Mouse (Mus musculus) intestine, embryonic 15.5 days (tissue): ENCODE data around the gene Ppp1r14c. TPM values are rescaled to one million over a fixed set of nuclear protein-coding genes. Genes with fewer than 3 reads are reported as not detected.

ENCODE experiments used
- ATAC-seq: fragments of 200-750 bp; cut with Nextera tagmentation; 2 replicates; pipeline ENCODE4 v1.8.0; 2017; ENCODE audit warnings: moderate TSS enrichment, moderate library complexity
- H3K27ac ChIP-seq: fragments of 300-500 bp; sonication (generic); 2 replicates; pipeline ENCODE4 v1.5.1; 2015; ENCODE audit warnings: mild to moderate bottlenecking, inconsistent platforms
- H3K27me3 ChIP-seq: fragments of 300-500 bp; sonication (generic); replicated peaks from 2 replicates; pipeline ENCODE4 v1.6.1; 2015; ENCODE audit warnings: inconsistent platforms
- H3K36me3 ChIP-seq: fragments of 300-500 bp; sonication (generic); 2 replicates; pipeline ENCODE4 v1.6.1; 2015; ENCODE audit warnings: inconsistent platforms
- H3K4me1 ChIP-seq: fragments of 300-500 bp; sonication (generic); replicated peaks from 2 replicates; pipeline ENCODE4 v1.6.1; 2015; ENCODE audit warnings: inconsistent platforms
- H3K4me2 ChIP-seq: fragments of 300-500 bp; sonication (generic); replicated peaks from 2 replicates; pipeline ENCODE4 v1.6.1; 2015; ENCODE audit warnings: mild to moderate bottlenecking, inconsistent platforms
- H3K4me3 ChIP-seq: fragments of 300-500 bp; sonication (generic); replicated peaks from 2 replicates; pipeline ENCODE4 v1.5.1; 2015; ENCODE audit warnings: inconsistent platforms
- H3K9ac ChIP-seq: fragments of 300-500 bp; sonication (generic); 2 replicates; pipeline ENCODE4 v1.6.1; 2015; ENCODE audit warnings: inconsistent platforms
- H3K9me3 ChIP-seq: fragments of 300-500 bp; sonication (generic); 2 replicates; pipeline ENCODE4 v1.6.1; 2016; ENCODE audit warnings: inconsistent platforms
- WGBS: fragments of 180-500 bp; shearing (Covaris S2); methylation state at CpG from one replicate; pipeline ENCODE4 v1.1.7; 2015; 5-methylcytosine and 5-hydroxymethylcytosine counted together
- polyA plus RNA-seq: library from polyadenylated mRNA; unstranded; fragments of >200 nt; fragmentation: Nextera tagmentation; extraction: Ambion mirVana; gene quantifications from 2 replicates; pipeline ENCODE4 v1.2.1, GENCODE M21; 2015

Ppp1r14c gene
- polyA plus RNA-seq, 1 experiment from 2014 or later = 2.4 TPM

DNA sequence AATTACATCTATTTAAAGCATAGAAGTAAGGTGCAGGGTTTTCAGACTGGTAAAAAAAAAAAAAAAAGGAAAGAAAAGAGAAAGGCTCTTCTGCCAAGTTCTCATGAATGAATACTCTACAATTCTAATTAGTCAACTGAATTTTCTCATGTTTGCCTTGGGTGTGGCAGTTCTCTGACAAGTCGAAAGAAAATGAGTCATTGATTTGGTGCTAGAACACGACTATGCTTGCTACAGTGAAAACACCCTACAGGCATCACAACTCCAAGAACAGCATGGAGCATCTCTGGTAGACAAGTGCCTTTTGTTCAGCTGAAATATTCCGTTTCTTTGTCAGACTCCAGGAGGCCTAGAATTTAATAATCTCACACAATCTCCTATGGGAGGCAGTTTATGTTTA is 17.3 kb downstream of the Ppp1r14c start:
- no peak for ATAC-seq
- no peaks in the 10 kb centered on the region for H3K9me3 ChIP-seq
- no peak overlapping the region for H3K4me3 ChIP-seq
- 52% methylated on average over 3 of the region's 3 CpGs for WGBS
- H3K36me3 ChIP-seq = no peaks in the 10 kb centered on the region
- H3K9ac ChIP-seq = no peak overlapping the region
- no peak overlapping the region for H3K27ac ChIP-seq
- no peaks in the 10 kb centered on the region for H3K27me3 ChIP-seq
- no peaks in the 10 kb centered on the region for H3K4me1 ChIP-seq
- H3K4me2 ChIP-seq = no peak overlapping the region

DNA sequence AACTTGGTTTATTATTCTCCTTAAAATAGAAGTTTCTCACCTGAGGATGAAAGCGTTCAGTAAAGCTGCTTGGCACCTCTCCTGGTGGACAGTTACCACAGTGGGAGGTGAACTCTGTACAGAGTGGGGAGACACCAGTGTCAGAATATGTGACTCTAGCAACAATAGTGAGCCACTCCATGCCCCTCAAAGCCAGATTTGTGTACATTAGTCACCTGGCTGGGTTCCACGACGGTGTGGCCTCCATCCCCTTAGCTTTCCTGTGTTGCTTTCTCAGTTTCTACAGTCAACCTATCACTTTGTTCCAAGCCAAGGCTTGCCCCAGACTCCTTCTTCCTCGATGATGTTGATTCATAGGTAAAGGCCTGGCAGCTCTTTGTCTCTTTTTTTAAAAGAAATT is 26.4 kb downstream of the Ppp1r14c start:
- Histone ChIP-seq H3K4me1 (no peaks in the 10 kb centered on the region), H3K4me2 (no peak overlapping the region), H3K27me3 (no peaks in the 10 kb centered on the region), H3K36me3 (no peaks in the 10 kb centered on the region), H3K9ac (no peak overlapping the region), H3K4me3 (no peak overlapping the region), H3K27ac (no peak overlapping the region), H3K9me3 (no peaks in the 10 kb centered on the region)
- no peak for ATAC-seq
- WGBS = 75% methylated on average over 4 of the region's 4 CpGs

DNA sequence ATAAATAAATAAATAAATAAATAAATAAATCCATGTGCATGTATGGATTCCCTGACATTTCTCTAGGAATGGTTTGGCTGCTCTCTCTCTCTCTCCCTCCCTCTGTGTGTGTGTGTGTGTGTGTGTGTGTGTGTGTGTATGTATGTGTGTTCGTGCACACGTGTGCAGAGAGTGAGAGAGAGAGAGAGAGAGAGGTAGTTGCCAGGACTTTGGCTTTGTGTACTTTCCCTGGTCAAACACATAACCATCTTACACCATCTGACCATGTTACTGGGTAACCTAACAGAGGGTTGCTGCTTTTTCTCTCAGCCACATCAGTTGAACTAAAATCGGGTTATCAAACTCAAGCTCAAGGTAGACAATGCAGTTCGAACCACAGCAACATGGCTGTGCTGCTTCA is 27.7 kb downstream of the Ppp1r14c start:
- no peak overlapping the region for H3K4me3 ChIP-seq
- no peak overlapping the region for H3K4me2 ChIP-seq
- no peaks in the 10 kb centered on the region for H3K4me1 ChIP-seq
- 92% methylated on average over 4 of the region's 4 CpGs for WGBS
- ATAC-seq = no peak
- no peak overlapping the region for H3K9ac ChIP-seq
- no peaks in the 10 kb centered on the region for H3K27me3 ChIP-seq
- no peaks in the 10 kb centered on the region for H3K36me3 ChIP-seq
- H3K27ac ChIP-seq = no peak overlapping the region
- no peaks in the 10 kb centered on the region for H3K9me3 ChIP-seq

DNA sequence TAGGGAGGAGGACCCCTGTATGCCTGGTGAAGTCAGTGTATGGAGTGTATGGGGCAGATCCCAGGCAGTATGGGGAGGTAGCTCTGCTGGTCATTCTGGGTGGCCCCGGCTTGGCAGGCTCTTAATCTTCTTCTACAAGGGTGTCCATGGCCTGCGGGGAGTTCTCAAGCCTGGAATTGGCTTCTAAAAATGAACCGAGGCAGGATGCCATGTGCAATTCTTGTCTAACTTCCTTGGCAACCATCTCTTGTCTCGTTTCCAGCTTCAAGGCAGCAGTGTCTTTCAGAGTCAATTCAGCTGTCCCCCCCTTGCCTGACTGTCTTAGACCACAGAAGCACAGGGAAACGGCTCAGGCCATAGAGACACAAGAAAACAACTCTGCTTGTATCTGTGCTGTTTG is 28.3 kb downstream of the Ppp1r14c start:
- Histone ChIP-seq H3K36me3 (no peaks in the 10 kb centered on the region), H3K4me3 (no peak overlapping the region), H3K4me2 (no peak overlapping the region), H3K9ac (no peak overlapping the region), H3K9me3 (no peaks in the 10 kb centered on the region), H3K27me3 (no peaks in the 10 kb centered on the region), H3K27ac (no peak overlapping the region), H3K4me1 (no peaks in the 10 kb centered on the region)
- 69% methylated on average over 5 of the region's 5 CpGs for whole genome bisulfite sequencing
- no peak for ATAC-seq

DNA sequence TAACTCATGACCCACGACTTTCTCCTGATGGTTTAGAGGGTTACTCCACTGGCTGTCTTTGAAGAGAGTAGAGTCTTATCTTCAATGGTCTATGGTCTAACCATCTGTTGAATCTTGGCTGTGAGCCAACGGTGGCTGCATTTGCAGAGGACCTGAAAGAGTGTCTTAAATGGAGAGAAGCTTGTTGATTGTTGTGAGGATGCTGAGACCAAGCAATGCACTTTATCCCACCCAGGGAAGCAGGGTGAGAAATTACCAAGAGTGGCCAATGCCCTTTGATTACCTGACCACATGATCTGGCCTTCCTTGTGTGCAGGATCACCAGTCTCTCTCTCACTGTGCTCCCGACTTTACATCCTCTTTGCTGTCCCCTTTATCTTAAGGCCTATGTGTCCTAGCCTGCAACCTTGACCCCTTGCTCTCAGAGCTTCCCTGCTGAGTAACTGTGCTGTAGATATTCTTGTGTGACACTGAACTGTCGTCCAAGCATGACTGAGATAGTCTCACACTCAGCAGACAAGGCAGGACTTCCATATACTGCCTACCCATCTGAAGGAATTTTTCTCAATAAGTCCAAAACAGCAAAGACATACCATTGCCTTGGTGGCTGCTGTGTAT is 28.9 kb downstream of the Ppp1r14c start:
- H3K4me3 ChIP-seq = no peak overlapping the region
- no peaks in the 10 kb centered on the region for H3K36me3 ChIP-seq
- WGBS = 75% methylated on average over 4 of the region's 4 CpGs
- H3K4me2 ChIP-seq = no peak overlapping the region
- ATAC-seq = no peak
- H3K27me3 ChIP-seq = no peaks in the 10 kb centered on the region
- no peak overlapping the region for H3K27ac ChIP-seq
- no peaks in the 10 kb centered on the region for H3K4me1 ChIP-seq
- no peak overlapping the region for H3K9ac ChIP-seq
- H3K9me3 ChIP-seq = no peaks in the 10 kb centered on the region

DNA sequence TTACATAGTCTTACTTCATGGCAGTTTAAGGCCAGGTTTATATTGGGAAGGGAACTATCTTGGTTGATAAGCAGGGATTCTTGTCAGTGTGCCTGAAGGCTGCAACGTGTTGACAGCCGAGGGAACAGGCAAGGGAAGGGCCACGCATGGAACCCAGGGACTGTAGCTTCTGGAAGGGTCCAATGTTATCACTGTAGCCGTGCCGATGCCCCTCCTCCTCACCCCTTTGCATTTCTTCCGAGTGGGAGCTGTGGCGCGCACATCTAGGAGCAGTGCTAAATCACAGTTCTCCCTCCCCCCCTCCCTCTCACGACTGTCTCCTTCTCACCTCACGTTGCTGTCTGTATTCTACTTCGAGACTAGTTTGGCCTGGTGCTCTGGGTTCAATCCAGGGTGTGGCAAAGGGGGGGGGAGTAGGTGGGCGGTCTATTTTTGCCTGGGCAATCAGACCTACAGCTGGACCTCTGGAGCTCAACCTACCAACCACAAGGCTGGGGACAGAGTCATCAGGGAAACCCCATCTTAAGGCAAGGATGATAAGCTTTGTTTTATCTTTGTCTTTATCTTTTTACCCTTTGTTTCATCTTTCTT is 29.6 kb downstream of the Ppp1r14c start:
- 77% methylated on average over 12 of the region's 12 CpGs for WGBS
- no peak overlapping the region for H3K4me3 ChIP-seq
- H3K4me1 ChIP-seq = no peaks in the 10 kb centered on the region
- no peak overlapping the region for H3K27ac ChIP-seq
- no peaks in the 10 kb centered on the region for H3K36me3 ChIP-seq
- H3K27me3 ChIP-seq = no peaks in the 10 kb centered on the region
- H3K9ac ChIP-seq = no peak overlapping the region
- H3K9me3 ChIP-seq = no peaks in the 10 kb centered on the region
- ATAC-seq = no peak
- H3K4me2 ChIP-seq = no peak overlapping the region

DNA sequence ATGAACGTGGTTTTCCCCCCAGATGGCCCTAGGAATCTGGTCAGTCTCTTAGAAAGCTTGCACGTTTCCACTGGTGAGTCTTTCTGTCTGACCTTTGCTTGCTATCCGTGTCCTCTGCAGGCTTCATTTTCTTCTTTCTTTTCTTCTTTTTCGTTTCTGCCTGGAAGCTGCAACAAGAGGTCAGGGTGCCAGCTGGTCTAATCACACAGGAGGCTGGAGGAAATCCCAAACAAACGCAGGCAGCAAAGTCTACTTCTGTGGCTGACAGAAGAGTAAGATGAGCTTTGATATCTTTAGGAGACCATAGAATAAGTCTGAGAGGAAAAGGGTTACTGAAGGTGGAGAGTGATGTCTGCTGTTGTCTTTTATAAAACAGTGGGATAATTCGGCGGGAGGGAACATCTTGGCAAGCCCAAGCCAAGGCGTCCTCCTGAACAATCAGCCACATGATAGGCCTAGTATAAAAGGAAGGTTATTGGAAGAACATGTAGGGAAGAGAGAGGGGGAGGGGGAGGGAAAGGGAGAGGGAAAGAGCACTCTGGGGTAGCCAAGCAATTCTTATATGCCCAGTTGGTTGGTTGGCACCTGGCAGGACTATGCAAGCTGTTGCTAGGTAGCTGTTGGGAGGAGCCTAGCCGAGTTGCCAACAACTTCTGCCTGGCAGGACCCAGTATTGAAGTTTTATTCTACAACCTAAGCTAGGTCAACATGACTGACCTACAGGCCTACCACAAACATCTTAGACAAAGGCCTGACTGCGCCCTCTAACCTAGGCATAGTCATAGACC is 30.3 kb downstream of the Ppp1r14c start:
- ATAC-seq = no peak
- Histone ChIP-seq H3K4me2 (no peak overlapping the region), H3K36me3 (no peaks in the 10 kb centered on the region), H3K27ac (no peak overlapping the region), H3K4me3 (no peak overlapping the region), H3K27me3 (no peaks in the 10 kb centered on the region), H3K4me1 (no peaks in the 10 kb centered on the region), H3K9me3 (no peaks in the 10 kb centered on the region), H3K9ac (no peak overlapping the region)
- WGBS = 69% methylated on average over 10 of the region's 10 CpGs

DNA sequence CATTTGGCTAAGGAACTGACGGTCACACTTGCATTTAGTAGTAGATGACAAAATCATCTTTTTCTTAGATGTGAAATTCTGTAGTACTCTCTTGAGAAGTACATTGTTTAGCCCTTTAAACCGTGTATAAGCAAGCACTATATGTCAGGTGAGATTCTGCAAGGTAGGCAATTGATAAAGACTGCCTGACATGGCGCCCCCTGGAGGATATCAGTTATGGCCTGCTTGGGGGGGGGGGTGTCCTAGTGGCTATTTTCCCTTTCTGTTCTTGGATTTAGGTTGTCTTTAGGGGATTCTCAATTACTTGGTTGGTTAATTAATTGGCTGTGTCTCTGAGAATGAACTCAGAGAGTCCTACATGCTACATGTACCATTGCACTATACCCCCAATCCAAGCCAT is 31.5 kb downstream of the Ppp1r14c start:
- H3K4me1 ChIP-seq = no peaks in the 10 kb centered on the region
- H3K9me3 ChIP-seq = no peaks in the 10 kb centered on the region
- H3K4me2 ChIP-seq = no peak overlapping the region
- no peak overlapping the region for H3K9ac ChIP-seq
- H3K27me3 ChIP-seq = no peaks in the 10 kb centered on the region
- 74% methylated on average over 3 of the region's 3 CpGs for WGBS
- no peaks in the 10 kb centered on the region for H3K36me3 ChIP-seq
- no peak for ATAC-seq
- H3K27ac ChIP-seq = no peak overlapping the region
- no peak overlapping the region for H3K4me3 ChIP-seq

DNA sequence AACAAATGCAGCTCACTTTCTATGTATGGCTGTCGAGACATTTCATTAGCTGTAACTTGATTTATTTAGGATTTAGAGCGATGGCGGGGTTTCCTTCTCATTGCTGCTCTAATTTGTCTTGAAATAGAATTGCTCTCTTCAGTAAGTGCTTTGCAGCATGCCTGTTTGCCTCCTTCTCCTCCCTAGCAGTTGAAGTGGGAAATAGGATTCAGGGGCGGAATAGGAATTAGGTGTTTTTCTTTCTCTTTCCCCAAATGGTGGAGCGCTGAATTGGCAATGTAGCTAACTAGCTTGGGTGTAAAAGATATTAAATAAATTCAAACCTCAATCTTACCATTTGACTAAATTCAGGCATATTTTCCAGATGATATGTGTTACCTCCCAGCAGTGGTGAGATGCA is 32.2 kb downstream of the Ppp1r14c start:
- H3K27ac ChIP-seq = no peak overlapping the region
- H3K36me3 ChIP-seq = no peaks in the 10 kb centered on the region
- H3K9me3 ChIP-seq = no peaks in the 10 kb centered on the region
- no peaks in the 10 kb centered on the region for H3K27me3 ChIP-seq
- WGBS = 84% methylated on average over 5 of the region's 5 CpGs
- H3K4me2 ChIP-seq = no peak overlapping the region
- ATAC-seq = no peak
- H3K4me3 ChIP-seq = no peak overlapping the region
- H3K4me1 ChIP-seq = no peaks in the 10 kb centered on the region
- H3K9ac ChIP-seq = no peak overlapping the region

DNA sequence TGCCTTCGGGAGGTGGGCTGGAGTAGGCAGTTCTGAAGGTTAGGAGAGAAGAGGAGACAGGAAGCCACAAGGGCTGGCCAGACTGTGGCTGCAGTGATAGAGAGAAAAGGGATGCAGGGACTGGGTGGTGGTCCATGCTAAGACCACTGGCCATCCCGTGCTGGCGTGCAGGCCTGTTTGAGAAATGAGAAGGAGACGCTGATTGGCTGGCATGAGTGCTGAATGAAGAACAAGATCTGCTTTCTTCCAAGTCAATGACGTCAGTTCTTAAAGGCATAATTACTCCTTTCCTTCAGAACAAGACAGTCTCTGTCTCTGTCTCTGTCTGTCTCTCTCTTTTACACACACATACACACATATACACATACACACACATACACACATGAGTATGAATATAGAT is 36.4 kb downstream of the Ppp1r14c start:
- Histone ChIP-seq H3K9ac (no peak overlapping the region), H3K9me3 (no peaks in the 10 kb centered on the region), H3K27me3 (no peaks in the 10 kb centered on the region), H3K4me2 (no peak overlapping the region), H3K4me3 (no peak overlapping the region), H3K36me3 (no peaks in the 10 kb centered on the region), H3K4me1 (no peaks in the 10 kb centered on the region), H3K27ac (no peak overlapping the region)
- 63% methylated on average over 5 of the region's 5 CpGs for WGBS
- ATAC-seq = no peak

DNA sequence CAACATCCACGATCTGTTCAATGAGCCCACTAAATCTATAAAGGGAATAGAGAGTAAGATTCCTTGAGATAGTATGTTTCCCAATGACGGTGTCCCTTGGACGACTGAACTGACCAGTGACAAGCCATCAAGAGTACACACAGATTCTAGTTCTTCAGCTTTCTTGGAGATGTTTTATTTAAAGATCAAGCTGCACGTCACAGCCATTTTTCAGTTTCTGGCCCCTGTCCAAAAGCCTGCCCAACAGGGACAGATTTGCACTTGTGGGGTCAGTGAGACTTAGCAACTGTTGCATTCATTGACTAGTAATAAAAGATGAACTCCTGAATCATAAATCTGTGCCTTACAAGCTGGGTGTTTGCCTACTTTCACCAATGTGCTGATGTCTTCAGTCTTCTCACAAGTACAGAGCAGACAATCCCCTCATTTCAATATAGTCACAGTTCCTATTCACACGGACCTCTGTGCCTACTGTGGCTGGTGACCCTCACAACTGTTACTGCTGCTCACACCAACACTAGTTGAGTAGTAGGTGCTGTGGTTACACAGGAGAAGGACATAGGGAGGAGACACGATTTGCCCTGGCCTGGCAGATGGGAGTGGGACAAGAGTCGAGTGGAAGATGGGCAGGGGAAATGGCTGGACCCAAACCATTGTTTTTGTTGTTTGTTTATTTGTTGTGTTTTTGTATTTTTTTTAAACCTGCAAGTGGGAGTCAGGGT is 37.7 kb downstream of the Ppp1r14c start:
- H3K36me3 ChIP-seq = no peaks in the 10 kb centered on the region
- H3K27ac ChIP-seq = no peak overlapping the region
- no peak overlapping the region for H3K4me2 ChIP-seq
- no peaks in the 10 kb centered on the region for H3K9me3 ChIP-seq
- no peak for ATAC-seq
- 67% methylated on average over 7 of the region's 7 CpGs for WGBS
- no peaks in the 10 kb centered on the region for H3K27me3 ChIP-seq
- H3K4me3 ChIP-seq = no peak overlapping the region
- H3K9ac ChIP-seq = no peak overlapping the region
- H3K4me1 ChIP-seq = no peaks in the 10 kb centered on the region

DNA sequence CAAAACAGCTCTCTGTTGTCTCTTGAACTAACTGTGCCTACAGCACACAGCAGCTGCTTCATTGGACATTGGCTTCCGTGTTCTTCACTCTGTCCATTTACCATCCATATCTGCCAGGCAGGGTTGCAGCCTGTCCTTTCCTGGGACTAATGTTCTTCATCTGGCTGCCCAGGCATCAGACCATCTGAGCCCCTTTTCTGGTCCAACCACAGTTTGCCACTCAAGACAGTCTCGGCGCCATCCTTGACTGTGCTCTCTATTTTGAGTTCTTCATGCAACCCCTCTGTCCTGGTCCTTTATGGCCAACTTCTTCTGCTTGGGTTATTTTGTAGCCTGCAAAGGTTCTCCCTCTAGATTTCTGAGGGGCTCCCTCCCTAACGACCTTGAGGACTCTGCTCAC is 38.5 kb downstream of the Ppp1r14c start:
- no peak for ATAC-seq
- WGBS = 87% methylated on average over 4 of the region's 4 CpGs

More for the DNA sequence above, 38.5 kb downstream of the Ppp1r14c start:
- Histone ChIP-seq H3K9ac (no peak overlapping the region), H3K4me1 (no peaks in the 10 kb centered on the region), H3K36me3 (no peaks in the 10 kb centered on the region), H3K9me3 (no peaks in the 10 kb centered on the region), H3K27ac (no peak overlapping the region), H3K27me3 (no peaks in the 10 kb centered on the region), H3K4me2 (no peak overlapping the region), H3K4me3 (no peak overlapping the region)
